Mouse (Mus musculus) frontal cortex, postnatal 36 days (tissue): Measurements from ENCODE around the gene Steap4.
A peak's percentile ranks its signal among the peaks of the same experiment; 100 is the strongest.
"Not testable (repeated sequence)": the region's sequence is repeated elsewhere in the genome, so short reads cannot be mapped to it uniquely, and the experiment has no call there.

Experiments used
- DNase-seq, 2 experiments: peaks; one replicate each; pipeline ENCODE4 v3.0.0; 2022; ENCODE audit warnings: low spot score in 2 of 2

The Steap4 gene

DNA sequence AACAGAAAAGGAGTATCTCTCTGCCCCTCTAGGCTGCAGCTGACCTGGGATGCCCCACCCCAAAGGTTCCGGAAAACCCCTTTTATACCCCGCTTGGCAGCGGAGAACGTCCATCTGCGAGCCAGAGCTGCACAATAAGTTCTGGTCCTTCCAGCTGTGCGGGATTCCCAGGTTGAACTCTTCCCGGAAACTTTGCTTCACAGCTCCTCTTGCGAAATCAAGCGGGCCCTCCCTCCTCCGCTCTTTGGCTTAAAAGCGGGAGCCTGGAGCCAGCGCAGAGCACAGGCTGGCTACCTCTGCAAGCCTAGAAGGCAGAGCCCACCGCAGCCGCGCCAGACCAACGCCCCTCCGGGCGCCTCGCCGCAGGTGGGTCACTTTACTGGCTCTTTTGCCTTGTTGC, at the start of gene Steap4:
TSS of gene Steap4 (plus strand) at position 282 of the 400 bp plus-strand sequence.
- no peak for DNase-seq

DNA sequence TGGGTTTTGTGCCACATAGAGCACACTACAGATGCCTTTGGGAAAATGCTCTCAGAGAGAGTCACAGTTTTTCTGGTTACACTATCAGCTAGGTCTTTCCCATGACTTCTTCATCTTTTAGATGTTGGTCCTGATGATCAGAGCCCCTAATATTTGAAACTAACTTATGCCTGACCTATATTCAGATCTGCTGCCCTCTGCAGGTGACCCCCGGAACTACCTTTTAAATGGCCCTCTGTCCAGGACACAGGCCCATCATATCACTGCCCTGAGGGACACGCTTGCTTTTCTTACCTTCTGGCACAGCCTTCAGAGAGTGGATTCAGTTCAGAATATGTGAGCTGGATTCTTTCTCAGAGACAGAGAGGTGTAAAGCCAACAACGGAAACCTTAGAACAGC, 48.3 kb upstream of the Steap4 start:
- DNase-seq, result no peak

DNA sequence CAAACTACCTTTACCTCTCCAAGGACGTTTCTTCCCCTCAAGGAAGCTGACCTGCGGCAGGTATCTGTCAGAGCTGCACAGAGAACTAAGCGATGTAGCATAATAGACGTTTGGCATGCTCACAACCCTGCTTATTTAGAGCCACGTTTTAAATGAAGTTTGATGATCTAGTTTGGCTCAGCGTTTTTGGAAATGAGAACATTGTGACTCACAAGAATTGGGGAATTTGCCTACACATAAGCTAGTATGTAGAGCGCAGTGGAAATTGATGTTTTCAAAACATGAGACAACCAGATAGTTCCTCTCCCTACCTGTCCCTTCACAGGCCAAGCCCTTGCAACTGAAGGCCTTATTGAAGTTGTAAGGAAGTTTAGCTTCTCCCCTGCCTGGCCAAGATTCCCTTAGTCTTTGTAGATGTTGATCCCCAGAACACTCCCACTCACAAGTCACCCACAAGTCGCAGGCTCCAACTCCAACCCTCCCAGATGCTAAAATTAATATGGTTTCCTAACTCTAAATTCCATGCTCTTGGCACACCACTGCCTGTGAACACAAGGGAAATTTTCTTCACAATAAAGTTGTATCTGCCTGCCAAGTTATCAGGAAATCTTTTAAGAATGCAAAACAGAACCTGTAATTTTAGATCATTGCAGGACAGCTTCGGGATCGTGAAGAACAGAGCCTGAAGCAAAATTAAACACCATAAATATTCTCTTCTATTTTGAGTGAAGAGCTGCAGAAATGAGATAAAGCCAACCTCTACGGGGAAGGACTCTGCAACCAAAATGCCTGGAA, 42.6 kb upstream of the Steap4 start:
- peak; percentile 57 to 77 for DNase-seq

DNA sequence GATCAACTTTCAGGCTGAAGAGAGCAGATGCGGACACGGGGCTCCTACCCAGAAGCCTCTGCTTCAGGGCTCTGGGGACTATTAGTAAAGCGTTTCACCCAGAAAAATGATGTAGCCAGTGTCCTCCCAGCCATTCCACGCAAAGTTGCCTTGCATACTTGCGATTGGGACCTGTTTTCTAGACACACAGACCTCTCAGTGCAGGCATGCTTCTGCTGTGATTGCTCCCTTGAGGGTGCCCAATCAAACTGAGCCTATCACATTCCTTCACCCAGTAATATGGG, 42.0 kb upstream of the Steap4 start:
- DNase-seq, result no peak

DNA sequence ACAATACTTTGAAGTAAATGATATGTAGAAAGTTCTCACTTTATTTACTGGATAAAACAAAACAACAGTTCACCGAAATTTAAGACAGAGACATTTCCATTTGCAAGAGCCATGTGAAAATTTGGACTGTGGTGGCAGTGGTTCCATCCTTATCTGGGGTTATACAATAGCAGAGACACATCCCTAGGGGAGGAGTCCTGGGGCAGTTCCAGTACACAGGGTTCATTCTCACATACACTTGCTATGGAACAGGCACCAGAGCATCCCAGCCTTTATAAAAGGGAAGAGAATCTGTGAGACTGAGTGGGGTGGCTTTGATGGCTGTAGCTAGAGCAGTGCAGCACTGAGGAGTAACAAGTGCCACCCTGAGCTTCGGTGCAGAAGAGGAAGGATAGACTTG, 40.6 kb upstream of the Steap4 start:
- no peak for DNase-seq

DNA sequence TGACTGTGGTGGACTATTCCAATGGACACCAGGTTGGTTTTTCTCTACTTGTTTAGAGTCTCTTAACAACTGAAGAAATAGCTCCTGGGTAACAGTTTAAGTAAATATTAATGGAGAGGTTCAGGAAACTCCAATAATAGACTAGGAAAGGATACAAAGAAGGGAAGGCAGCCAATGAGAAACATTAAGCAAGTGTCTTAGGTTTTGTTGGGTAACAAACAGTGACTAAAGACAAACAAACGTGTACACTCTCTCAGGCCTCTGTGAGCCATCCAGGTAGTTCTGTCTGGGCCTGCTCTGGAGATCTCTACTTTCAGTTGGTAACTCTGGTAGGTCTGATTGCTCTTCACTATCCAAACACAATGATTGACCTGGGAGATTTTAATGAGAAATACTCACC, 37.5 kb upstream of the Steap4 start:
- no peak for DNase-seq

DNA sequence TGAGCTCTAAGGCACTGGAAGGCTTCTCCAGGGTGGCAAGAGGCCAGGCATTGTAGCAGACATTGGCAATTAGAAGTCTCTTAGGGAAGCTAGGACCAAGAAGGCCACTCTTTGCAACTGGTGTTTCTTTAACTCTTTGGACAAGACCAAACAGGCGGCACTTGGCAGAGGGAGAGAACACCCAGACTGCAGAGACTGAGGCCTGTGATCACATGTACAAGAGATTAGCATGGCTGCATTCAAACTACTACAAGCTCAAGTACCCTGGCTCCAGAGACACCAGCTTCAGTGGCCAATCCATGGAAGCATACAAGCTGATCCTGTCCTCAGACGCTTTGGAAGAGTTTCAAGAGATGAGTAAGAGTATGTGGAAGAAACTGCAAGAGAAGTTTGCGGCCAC, 36.6 kb upstream of the Steap4 start:
- no peak for DNase-seq

DNA sequence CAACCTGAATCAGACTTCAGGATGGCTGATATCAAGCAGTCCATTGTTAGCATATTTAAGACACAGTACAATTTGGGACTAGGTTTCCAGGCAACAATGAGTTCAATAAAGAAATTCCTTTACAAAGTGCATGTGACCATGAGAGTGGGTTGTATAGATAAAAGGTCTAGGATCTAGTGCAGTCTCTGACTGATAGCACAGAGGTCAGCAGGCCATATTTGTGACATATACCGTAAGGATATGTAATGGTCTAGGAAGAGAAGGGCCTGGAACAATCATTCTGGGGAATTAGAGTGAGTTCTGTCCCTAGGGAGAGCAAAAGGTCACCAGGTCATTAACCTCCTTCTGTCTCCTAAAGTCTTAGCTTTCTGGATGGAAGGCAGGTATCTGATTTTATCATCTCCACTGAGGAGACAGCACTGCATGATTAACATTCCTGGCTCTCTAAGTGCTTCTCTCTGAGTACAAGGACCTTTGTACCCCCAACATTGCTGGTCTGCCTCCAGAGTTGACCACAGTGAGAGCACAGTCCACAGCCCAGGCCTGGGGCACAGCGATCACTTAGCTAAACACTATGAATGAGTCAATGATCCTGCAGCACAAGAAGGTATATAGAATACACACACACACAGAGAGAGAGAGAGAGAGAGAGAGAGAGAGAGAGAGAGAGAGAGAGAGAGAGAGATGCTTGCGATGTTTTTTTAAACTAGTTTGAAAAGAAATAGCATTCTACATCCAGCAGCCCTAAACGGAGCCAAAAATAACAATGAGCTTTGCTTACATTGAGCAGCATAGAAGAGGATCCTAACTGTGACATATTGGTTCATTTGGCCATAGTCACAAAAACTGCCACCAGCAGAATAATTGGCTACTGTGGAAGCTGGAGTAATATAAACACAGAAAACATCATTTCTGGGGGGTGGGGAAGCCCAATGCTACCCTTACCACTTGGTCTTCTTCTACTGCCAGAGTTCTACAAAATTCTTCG, 27.7 kb upstream of the Steap4 start:
- DNase-seq, result no peak

DNA sequence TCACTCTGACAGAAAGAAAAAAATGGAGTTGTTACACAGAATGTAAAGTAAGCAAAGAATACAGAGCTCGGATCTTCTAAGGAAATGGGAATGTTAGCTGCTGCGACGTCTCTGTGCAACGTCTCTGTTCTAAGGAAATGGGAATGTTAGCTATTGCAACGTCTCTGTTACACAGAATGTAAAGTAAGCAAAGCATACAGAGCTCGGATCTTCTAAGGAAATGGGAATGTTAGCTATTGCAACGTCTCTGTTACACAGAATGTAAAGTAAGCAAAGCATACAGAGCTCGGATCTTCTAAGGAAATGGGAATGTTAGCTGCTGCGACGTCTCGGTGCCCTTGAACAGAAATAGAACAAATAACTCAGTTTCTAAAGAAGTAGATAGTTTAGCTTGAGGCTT, 26.8 kb upstream of the Steap4 start:
- DNase-seq, result not testable (repeated sequence)

DNA sequence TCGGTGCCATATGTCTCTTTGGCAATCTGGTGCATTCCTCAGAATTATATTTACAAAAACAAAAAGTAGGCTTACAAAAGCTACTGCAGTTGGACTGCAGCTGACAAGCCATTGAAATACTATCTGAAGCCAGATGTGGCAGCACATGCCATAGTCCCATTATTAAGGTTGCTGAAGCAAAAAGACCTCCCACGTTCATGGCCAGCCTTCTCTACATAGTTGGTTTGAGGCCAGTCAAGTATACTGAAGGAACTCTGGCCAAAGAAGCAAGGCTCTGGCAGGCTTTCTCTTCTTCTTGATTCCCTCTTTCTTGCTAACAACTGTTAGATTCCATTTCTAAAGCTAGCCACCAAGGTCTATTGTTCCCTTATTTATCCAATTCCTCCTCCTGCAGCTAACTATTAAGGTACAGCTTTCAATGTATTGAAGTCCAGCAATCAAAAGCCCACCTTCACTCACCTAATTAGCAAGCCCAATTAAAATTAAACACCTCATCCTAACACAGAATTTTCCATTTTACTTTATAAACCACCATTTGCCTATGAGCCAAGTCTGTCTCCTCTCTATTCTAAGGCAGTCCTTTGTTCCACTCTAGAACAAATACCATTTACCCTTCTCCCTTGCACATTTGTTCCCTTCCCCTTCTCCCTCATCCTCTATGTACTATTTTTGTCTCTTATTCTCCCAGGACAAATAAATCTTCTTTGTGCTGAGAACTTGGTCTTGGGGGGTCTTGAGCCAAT, 26.2 kb upstream of the Steap4 start:
- peak in 1 of 2 experiments; percentile 10 for DNase-seq

DNA sequence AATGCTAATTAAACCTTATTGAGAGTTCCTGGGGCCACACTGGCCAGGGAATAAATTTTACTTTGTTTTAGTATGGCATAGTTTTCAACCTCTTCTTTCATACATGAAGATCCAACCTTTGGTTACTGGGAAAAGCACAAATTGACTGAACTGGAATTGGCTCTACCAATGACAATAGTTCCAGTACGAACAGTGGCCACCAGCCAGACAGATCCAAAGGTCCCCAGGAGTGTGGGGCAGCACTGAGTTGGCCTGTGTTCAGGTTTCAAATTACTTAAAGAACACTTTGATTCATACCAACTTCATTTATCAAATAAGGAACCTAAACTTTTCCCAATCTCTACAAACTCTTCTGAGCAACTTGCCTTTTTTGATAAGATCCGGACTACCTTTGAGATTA, 5.4 kb upstream of the Steap4 start:
- DNase-seq, result no peak

DNA sequence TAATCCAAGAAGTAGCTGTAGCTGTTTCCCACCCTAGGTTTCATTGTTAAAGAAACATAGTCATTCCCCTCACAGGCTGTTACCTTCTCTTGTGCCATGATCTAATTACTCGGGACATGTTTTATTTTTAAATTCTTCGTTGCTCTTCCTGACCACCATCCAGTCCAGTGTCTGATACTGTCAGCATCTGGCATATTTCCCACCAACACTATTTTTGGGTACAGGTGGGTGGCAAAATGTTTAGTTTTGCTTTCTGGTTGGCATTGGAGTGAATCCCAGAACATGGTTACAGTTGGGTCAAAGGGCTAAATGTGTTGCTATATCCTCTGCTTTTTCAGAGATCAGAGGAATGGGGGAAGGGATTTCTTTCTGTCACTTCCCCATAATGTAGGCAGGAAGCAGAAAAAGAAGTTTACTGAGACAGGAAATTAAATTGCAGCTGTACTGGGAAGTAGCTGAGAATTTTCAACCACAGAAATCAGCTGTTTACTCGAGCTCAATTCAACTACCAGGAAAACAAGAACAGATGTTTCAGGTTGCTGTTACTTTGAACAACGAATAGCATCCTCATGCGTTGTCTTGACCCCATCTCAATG, 4.8 kb upstream of the Steap4 start:
- no peak for DNase-seq

DNA sequence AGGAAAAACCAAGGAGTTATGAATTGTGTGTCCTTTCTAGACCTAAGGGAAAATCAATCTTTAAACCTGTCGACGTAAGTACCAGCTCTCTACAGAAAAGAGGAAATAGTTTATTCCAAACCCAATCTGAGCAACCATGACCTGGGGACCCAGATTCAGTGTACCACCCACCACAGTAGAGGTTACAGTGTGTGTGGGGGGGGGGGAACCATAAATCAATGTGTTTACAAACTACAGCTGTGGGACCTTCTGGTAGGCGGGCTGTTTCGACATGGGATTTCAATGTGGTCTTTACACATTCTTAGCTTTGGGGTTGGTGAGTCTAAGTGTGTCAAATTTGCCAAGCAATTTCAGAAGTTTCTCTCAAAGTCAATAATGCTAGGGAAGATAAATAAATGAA, 2.2 kb upstream of the Steap4 start:
- no peak for DNase-seq

DNA sequence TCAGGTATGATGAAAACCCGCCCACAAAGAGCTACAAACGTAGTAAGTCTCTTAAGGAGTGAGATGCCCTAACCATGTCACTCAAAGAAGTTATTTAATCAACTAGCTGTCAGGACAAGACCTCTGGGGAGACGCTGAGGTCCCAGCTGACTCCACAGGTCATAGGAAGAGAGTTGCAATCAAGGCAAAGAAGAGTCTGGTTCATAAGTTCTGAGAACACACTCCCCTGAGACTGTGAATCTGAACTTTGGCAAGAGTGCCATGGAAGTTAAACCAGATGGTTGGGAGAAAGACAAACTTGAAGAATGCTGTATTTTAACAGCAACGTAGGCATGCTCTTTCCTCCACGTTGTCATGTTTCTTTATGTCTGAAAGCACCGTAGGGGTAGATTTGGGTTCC, 971 bp upstream of the Steap4 start:
- DNase-seq, result no peak

DNA sequence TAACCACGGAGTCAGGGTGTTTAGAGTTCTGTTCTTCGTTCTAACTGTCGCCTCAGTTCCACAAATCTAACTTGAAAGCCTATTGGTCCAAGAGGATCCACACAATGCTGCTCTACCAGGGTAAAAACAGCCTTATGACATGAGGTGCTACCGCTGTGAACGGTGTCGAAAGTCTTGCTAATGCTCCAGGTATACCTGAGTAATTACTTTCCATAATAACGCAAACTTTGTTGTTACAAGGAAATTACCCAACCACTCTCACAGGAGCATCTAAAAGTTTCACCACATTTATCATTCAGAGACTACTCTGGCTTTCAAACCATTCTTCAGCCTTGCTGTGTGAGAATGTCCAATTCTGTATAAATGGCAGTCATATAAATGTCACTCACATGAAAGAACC, 856 bp downstream of the Steap4 start:
- no peak for DNase-seq

DNA sequence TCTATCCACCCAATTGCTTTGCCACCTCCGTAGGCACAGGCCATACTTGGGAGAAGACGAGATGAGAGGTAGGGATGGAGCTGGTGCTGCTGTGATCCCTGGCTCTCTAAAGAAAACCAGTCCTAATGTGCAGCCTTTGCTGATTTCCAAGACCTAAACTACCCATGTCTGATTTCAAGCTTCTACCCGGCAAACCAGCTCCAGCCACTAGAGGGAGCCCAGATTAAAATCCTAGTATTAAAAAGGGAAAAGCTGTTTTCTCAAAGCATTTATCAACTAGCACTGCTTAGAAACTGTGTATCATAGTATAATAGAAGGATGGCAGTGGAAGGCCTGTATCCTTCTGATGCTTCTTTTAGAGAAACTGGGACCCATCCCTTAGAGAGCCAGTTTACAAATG, 5.0 kb downstream of the Steap4 start:
- peak; percentile 38 to 75 for DNase-seq

DNA sequence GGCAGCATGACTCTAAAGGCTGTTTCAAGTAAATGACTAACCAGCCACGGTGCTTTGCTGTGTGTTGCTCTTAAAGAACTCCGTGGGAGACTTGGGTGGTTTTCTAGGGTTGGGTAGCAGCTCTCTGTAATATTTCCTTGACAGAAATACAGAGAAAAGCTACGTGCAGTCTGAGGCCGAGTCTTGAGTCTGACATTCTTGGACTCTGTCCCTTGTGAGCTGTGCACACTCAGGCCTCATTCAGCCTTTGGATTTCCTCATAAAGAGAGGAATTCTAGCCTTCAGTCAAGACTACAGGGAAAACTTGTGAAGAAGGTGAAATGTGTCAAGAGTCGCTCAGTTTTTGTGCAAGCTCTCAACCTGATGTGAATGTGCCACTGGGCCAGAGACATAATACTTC, 7.9 kb downstream of the Steap4 start:
- no peak for DNase-seq

DNA sequence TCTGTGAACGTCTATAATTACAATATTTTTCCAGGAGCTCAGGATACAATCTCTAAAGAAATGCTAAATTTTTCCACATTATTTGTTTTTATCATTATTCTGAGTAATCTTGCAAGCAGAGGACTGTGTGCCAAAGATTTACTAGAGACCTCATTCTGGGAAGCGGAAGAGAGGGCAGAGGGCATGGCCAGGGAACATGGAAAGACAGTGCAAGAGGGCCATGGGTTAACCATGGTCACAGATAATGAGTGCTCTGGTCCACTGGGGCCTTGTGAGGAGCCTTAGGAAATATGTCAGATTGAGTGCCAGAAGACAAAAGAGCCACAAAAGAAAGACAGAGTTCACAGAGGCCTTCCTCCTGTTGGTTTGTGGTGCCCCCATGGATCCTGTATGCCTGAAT, 12.0 kb downstream of the Steap4 start:
- no peak for DNase-seq

DNA sequence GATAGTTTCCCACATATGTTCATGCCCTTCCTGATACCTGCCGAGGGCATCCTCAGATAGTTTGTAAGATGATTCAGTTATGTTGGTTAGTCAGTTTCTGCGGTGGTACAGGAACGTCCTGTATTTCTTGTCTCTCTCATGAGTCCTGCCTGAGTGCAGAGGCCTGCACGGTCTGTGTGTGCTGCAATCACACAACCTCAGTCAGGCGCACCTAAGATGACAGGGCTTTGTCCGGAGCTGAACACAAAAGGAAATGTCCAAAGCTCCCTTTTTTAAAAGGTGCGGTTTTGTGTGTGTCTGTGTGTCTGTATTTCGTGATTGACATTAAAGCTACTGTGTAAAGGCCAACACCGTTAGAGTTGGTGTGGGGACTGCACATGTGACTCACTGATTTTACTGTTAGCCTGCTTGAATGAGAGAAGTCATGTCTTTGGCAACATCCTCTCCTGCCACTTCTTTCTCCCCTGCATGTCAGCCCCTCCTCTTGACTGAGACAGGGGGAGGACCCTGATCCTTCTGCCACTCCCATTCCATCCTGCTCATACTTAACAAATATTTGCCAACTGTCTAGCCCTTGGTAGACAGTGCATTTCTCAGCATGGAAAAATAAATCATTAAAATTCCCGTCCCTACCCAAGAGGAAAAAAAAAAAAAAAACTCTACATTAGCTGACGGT, 14.4 kb downstream of the Steap4 start:
- no peak for DNase-seq

DNA sequence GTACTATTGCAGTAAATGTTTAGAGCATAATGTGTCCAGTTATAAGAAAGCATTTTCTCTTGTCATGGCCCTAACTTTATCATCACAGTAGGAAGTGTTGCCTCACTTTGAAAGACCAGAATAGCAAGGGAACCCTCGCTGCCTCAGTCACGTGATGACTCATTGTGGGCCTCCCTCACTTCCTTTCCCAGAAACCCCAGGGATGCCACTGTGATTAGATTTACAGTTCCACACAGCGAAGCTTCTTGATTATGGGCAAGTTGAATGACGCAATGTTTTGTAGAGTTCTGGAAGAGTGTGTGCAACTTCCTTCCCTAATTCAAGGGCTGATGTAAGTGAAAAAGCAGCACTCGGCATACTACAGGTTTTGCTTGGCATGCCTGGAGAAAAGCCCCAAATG, 20.3 kb downstream of the Steap4 start:
- DNase-seq, result no peak

DNA sequence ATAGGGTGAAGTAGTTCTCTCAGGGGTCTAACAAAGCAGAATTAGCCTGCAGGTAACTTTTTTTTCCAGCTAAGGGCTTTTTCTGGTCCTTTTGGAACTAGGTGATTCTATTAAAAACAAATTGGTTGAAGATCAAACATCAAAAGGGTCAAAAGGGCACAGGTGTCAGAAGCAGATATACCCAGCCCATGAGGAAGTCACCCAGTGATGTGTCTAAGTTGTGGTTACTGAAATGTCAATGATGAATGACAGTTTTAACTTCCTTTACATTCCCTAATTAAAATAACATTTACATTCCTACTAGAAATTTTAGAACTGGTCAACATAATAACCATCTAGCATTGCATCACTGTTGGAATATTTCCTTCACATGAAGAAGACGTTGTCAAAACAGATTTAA, 27.7 kb downstream of the Steap4 start:
- DNase-seq, result no peak
